8 mouse cellular contexts compared by ENCODE assay signal in the genomic region with DNA sequence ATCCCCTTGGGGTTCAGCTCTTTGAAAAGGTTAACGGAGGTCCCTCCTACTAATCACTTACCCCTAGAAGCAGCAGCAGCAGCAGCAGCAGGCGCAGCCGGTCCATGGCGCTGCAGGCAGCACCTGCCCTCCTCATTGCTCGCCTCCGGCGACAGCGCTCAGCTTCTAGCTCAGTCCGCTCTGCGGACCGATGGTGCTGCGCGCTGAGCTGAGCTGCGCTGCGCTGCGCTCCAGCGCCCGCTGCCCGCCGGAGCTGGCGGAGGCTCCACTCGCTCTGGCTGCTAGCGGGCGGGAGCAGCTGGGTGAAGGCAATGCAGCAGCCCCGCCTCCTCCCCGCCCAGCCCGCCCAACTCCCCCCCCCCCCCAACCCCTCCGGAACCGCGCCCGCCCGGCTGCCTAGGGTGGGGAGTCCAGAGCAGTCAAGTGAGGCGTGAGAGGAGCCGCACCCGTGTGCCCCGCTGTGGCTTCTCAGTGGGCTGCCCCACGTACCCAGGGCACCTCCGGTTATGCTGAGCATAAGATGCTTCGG. TPM values are rescaled to one million over a fixed set of nuclear protein-coding genes. Genes with fewer than 3 reads are reported as not detected.
DNase-seq lines count a peak whose midpoint lies in the region; ATAC-seq lines count a peak whose summit lies in the region.

A gene (minus strand): TSS at position 313 of the 529 bp plus-strand sequence.

- peak; percentile 47 to 56 for DNase-seq in adrenal gland, adult (ENCODE audit: inconsistent age in 2 of 2, low spot score in 1 of 2)
- no peak for DNase-seq in adrenal gland, adult 8-10 months
- DNase-seq in T-cell, adult 2 months (ENCODE audit: low spot score) = peak; percentile 12
- peak; percentile 77 for DNase-seq in hindbrain, embryonic 10.5 days (ENCODE audit: low spot score)
- DNase-seq in limb, embryonic 10.5 days (ENCODE audit: low spot score) = peak; percentile 71

- WGBS in embryonic facial prominence, embryonic 12.5 days = under 1% methylated on average over 34 of the region's 39 CpGs
- under 1% methylated on average over 38 of the region's 39 CpGs for WGBS in hindbrain, embryonic 10.5 days
- WGBS in limb, embryonic 10.5 days = under 1% methylated on average over 35 of the region's 39 CpGs
- WGBS in midbrain, embryonic 13.5 days = under 1% methylated on average over 30 of the region's 39 CpGs
- WGBS in stomach, embryonic 16.5 days = under 1% methylated on average over 35 of the region's 39 CpGs

- H3K9ac ChIP-seq in embryonic facial prominence, embryonic 12.5 days = peak within 1 kb of the TSS; percentile 51
- peak within 1 kb of the TSS; percentile 65 for H3K9ac ChIP-seq in midbrain, embryonic 13.5 days (replicated peaks)
- peak within 1 kb of the TSS; percentile 65 for H3K9ac ChIP-seq in stomach, embryonic 16.5 days (ENCODE audit: low read length)

- peaks cover 48% of the 10 kb centered on the region for H3K4me1 ChIP-seq in embryonic facial prominence, embryonic 12.5 days
- peaks cover 51% of the 10 kb centered on the region for H3K4me1 ChIP-seq in hindbrain, embryonic 10.5 days (replicated peaks)
- H3K4me1 ChIP-seq in limb, embryonic 10.5 days = peaks cover 73% of the 10 kb centered on the region
- H3K4me1 ChIP-seq in midbrain, embryonic 13.5 days (replicated peaks) = peaks cover 28% of the 10 kb centered on the region
- H3K4me1 ChIP-seq in stomach, embryonic 16.5 days (ENCODE audit: control insufficient read depth, insufficient read depth, low read length) = peaks cover 26% of the 10 kb centered on the region

- peak within 1 kb of the TSS; percentile 52 for H3K4me3 ChIP-seq in embryonic facial prominence, embryonic 12.5 days
- peak within 1 kb of the TSS; percentile 59 for H3K4me3 ChIP-seq in hindbrain, embryonic 10.5 days
- H3K4me3 ChIP-seq in limb, embryonic 10.5 days = peak within 1 kb of the TSS; percentile 56
- H3K4me3 ChIP-seq in midbrain, embryonic 13.5 days (replicated peaks) = peak within 1 kb of the TSS; percentile 51
- peak within 1 kb of the TSS; percentile 48 for H3K4me3 ChIP-seq in stomach, embryonic 16.5 days (replicated peaks; ENCODE audit: low read length)

- no peaks in the 10 kb centered on the region for H3K9me3 ChIP-seq in embryonic facial prominence, embryonic 12.5 days
- no peaks in the 10 kb centered on the region for H3K9me3 ChIP-seq in hindbrain, embryonic 10.5 days
- H3K9me3 ChIP-seq in limb, embryonic 10.5 days (replicated peaks) = no peaks in the 10 kb centered on the region
- no peaks in the 10 kb centered on the region for H3K9me3 ChIP-seq in midbrain, embryonic 13.5 days
- H3K9me3 ChIP-seq in stomach, embryonic 16.5 days (replicated peaks; ENCODE audit: control insufficient read depth, low read length) = no peaks in the 10 kb centered on the region

- H3K27ac ChIP-seq in embryonic facial prominence, embryonic 12.5 days = peak within 1 kb of the TSS; percentile 57; the same call in 1 of the 2 replicates
- peak within 1 kb of the TSS; percentile 87 for H3K27ac ChIP-seq in hindbrain, embryonic 10.5 days
- H3K27ac ChIP-seq in limb, embryonic 10.5 days = peak within 1 kb of the TSS; percentile 76
- H3K27ac ChIP-seq in midbrain, embryonic 13.5 days = peak within 1 kb of the TSS; percentile 44
- H3K27ac ChIP-seq in stomach, embryonic 16.5 days (ENCODE audit: low read length) = no peak within 1 kb of the TSS

- peak; percentile 55; the same call in 1 of the 2 replicates for ATAC-seq in embryonic facial prominence, embryonic 12.5 days (ENCODE audit: insufficient number of reproducible peaks, insufficient read depth, low FRiP score, low TSS enrichment)
- peak; percentile 86 for ATAC-seq in midbrain, embryonic 13.5 days
- ATAC-seq in stomach, embryonic 16.5 days (ENCODE audit: insufficient read depth, low FRiP score) = peak; percentile 71

- H3K27me3 ChIP-seq in embryonic facial prominence, embryonic 12.5 days = peaks cover 67% of the 10 kb centered on the region
- peaks cover 99% of the 10 kb centered on the region for H3K27me3 ChIP-seq in hindbrain, embryonic 10.5 days (ENCODE audit: insufficient read depth, poor library complexity, severe bottlenecking)
- H3K27me3 ChIP-seq in limb, embryonic 10.5 days (ENCODE audit: low read depth, poor library complexity, severe bottlenecking) = peaks cover 97% of the 10 kb centered on the region
- H3K27me3 ChIP-seq in midbrain, embryonic 13.5 days = peaks cover 80% of the 10 kb centered on the region
- H3K27me3 ChIP-seq in stomach, embryonic 16.5 days (ENCODE audit: control insufficient read depth, insufficient read depth, low read length) = peaks cover 48% of the 10 kb centered on the region

- peak within 1 kb of the TSS; percentile 76 for H3K4me2 ChIP-seq in embryonic facial prominence, embryonic 12.5 days (replicated peaks)
- H3K4me2 ChIP-seq in midbrain, embryonic 13.5 days (replicated peaks) = peak within 1 kb of the TSS; percentile 73
- peak within 1 kb of the TSS; percentile 76 for H3K4me2 ChIP-seq in stomach, embryonic 16.5 days (ENCODE audit: low read depth, low read length)

- H3K36me3 ChIP-seq in embryonic facial prominence, embryonic 12.5 days = no peaks in the 10 kb centered on the region
- H3K36me3 ChIP-seq in hindbrain, embryonic 10.5 days = no peaks in the 10 kb centered on the region
- H3K36me3 ChIP-seq in limb, embryonic 10.5 days = no peaks in the 10 kb centered on the region
- H3K36me3 ChIP-seq in midbrain, embryonic 13.5 days = no peaks in the 10 kb centered on the region
- H3K36me3 ChIP-seq in stomach, embryonic 16.5 days (ENCODE audit: control insufficient read depth, insufficient read depth, low read length) = no peaks in the 10 kb centered on the region

RNA-seq across cellular contexts. Expression of the gene that starts here (rescaled TPM):
- total RNA-seq in adrenal gland, adult 8-10 months (2022) = 1 to 10 TPM; 4.0 to 6.0 (median 5.2) TPM
- 33.0 and 36.7 TPM in 2 replicates for polyA plus RNA-seq in embryonic facial prominence, embryonic 12.5 days (2016; fragmentation: Nextera tagmentation; extraction: Ambion mirVana)
- polyA plus RNA-seq in hindbrain, embryonic 10.5 days (2016; fragmentation: Nextera tagmentation; extraction: Ambion mirVana) = 28.7 and 51.6 TPM in 2 replicates
- polyA plus RNA-seq in limb, embryonic 10.5 days (2016; fragmentation: Nextera tagmentation; extraction: Ambion mirVana) = 9.7 and 16.3 TPM in 2 replicates
- polyA plus RNA-seq in midbrain, embryonic 13.5 days (2015; fragmentation: Nextera tagmentation; extraction: Ambion mirVana) = 13.8 and 17.2 TPM in 2 replicates
- polyA plus RNA-seq in stomach, embryonic 16.5 days (2015; fragmentation: Nextera tagmentation; extraction: Ambion mirVana) = 13.2 and 15.0 TPM in 2 replicates
